Mouse (Mus musculus) lung, postnatal 0 days (tissue): ENCODE data around the gene Mecr.
"Not testable (repeated sequence)": the region's sequence is repeated elsewhere in the genome, so short reads cannot be mapped to it uniquely, and the experiment has no call there.

ENCODE experiments used
- CTCF ChIP-seq: IDR thresholded peaks from 2 replicates; pipeline ENCODE4 v1.5.1; 2016; ENCODE audit warnings: antibody characterized with exemption, mild to moderate bottlenecking
- EP300 ChIP-seq: IDR thresholded peaks from 2 replicates; pipeline ENCODE4 v1.6.1; 2016; ENCODE audit warnings: antibody characterized with exemption, mild to moderate bottlenecking, control low read depth

DNA sequence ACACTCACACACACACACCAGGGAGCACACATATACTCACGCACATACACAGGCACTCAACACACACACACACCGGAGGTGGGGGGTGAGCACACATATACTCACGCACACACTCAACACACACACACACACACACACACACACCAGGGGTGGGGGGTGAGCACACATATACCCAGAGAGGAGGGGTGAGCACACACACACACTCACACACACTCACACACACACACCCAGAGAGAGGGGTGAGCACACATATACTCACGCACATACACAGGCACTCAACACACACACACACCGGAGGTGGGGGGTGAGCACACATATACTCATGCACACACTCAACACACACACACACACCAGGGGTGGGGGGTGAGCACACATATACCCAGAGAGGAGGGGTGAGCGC lies 38.5 kb upstream of the Mecr start:
- not testable (repeated sequence) for TF ChIP-seq CTCF, EP300
